Mouse (Mus musculus): ENCODE data around the gene Zdhhc11.
A peak's percentile ranks its signal among the peaks of the same experiment; 100 is the strongest.
"Not testable (repeated sequence)": the region's sequence is repeated elsewhere in the genome, so short reads cannot be mapped to it uniquely, and the experiment has no call there.

The Zdhhc11 gene

GRCm38 (mm10) chr13:74006881-74007280 lies 43.2 kb downstream of the Zdhhc11 start:
- ATAC-seq (ENCODE audit: low TSS enrichment), result not testable (repeated sequence)

GRCm38 (mm10) chr13:74008216-74008615 lies 44.6 kb downstream of the Zdhhc11 start:
- ATAC-seq (ENCODE audit: low TSS enrichment), result not testable (repeated sequence)

- ATAC-seq (ENCODE audit: low TSS enrichment), result peak; percentile 75
Observed at GRCm38 (mm10) chr13:74008948-74009718, 45.5 kb downstream of the Zdhhc11 start, which contains the start of gene Tppp. Gene Tppp, plus strand, starts transcription at chr13:74009407.

GRCm38 (mm10) chr13:74009791-74010614 lies 46.4 kb downstream of the Zdhhc11 start:
- peak; percentile 17 for ATAC-seq (ENCODE audit: low TSS enrichment)

GRCm38 (mm10) chr13:74010678-74011077 lies 47.0 kb downstream of the Zdhhc11 start:
- peak; percentile 70 for ATAC-seq (ENCODE audit: low TSS enrichment)

GRCm38 (mm10) chr13:74015908-74016307 lies 52.3 kb downstream of the Zdhhc11 start:
- no peak for ATAC-seq (ENCODE audit: low TSS enrichment)

- ATAC-seq (ENCODE audit: low TSS enrichment), result no peak
Observed at GRCm38 (mm10) chr13:74017426-74017825, 53.8 kb downstream of the Zdhhc11 start.

GRCm38 (mm10) chr13:74019006-74019405 lies 55.4 kb downstream of the Zdhhc11 start:
- not testable (repeated sequence) for ATAC-seq (ENCODE audit: low TSS enrichment)

- ATAC-seq (ENCODE audit: low TSS enrichment), result no peak
Observed at GRCm38 (mm10) chr13:74025151-74026081, 61.8 kb downstream of the Zdhhc11 start.

- peak; percentile 58 for ATAC-seq (ENCODE audit: low TSS enrichment)
Observed at GRCm38 (mm10) chr13:74026215-74026614, 62.6 kb downstream of the Zdhhc11 start.

GRCm38 (mm10) chr13:74028116-74028515 lies 64.5 kb downstream of the Zdhhc11 start:
- peak; percentile 34 for ATAC-seq (ENCODE audit: low TSS enrichment)

- no peak for ATAC-seq (ENCODE audit: low TSS enrichment)
Observed at GRCm38 (mm10) chr13:74029013-74029412, 65.4 kb downstream of the Zdhhc11 start.

- no peak for ATAC-seq (ENCODE audit: low TSS enrichment)
Observed at GRCm38 (mm10) chr13:74030691-74031090, 67.0 kb downstream of the Zdhhc11 start.

GRCm38 (mm10) chr13:74031133-74031532 lies 67.5 kb downstream of the Zdhhc11 start:
- ATAC-seq (ENCODE audit: low TSS enrichment), result no peak

GRCm38 (mm10) chr13:74034756-74035155 lies 71.1 kb downstream of the Zdhhc11 start:
- ATAC-seq (ENCODE audit: low TSS enrichment), result no peak

- ATAC-seq (ENCODE audit: low TSS enrichment), result no peak
Observed at GRCm38 (mm10) chr13:74035776-74036175, 72.1 kb downstream of the Zdhhc11 start.

GRCm38 (mm10) chr13:74039926-74040325 lies 76.3 kb downstream of the Zdhhc11 start:
- no peak for ATAC-seq (ENCODE audit: low TSS enrichment)

Measured in frontal cortex, adult (tissue).